Mouse (Mus musculus): Measurements from ENCODE around the gene Elmo1.

The Elmo1 gene

DNA sequence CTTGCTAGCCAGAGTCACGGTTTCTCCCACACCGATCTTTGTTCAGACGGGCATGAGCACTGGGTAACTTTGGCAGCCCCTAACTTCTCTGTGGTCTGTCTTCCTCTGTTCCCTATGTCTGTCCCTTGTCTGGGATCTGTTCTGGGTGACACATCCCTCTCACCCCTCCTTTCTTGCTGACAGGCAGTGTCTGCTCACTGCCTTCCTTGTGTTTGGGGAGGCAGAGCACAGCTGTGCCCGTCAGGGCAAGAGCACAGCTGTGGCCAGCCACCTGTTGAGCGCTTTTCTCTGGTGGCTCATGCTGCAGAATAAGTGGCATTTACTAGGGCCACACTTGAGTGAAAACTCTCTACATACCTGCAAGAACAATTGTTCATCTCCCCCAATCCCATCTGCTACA, 116.7 kb downstream of the Elmo1 start:
- DNase-seq (ENCODE audit: low spot score in 2 of 2), result no peak

DNA sequence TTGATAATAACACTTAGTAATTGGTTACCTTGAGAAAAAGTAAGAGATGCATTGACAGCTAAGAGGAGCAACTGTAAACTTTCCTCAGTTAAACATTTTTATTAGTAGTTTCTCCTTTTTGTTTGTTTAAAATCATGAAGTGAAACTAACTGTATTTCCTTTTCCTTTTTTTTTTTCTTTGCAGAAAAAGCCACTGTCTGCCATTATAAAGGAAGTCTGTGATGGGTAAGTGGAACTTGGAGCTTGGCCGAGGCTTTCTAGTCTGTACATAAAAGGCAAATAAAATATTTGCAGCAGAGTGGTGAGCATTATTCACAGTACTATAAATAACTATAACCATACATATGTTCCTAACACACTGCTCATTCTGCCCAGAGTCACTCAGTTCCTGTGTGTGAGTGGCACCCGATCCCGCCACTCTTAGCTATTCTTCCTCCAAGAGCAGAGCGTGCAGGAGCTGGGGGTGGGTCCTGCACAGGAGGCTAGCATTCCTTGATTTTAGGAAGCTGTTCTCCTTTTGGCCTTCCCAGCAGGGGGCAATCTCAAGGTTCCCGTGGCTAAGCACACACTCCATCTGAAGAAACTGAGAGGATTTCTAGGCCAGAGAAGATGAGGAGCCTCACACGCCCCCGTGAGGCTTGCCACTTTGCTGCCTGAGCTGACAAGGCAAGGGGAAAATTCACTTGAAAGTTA, 117.7 kb downstream of the Elmo1 start:
- DNase-seq (ENCODE audit: low spot score in 2 of 2), result no peak

DNA sequence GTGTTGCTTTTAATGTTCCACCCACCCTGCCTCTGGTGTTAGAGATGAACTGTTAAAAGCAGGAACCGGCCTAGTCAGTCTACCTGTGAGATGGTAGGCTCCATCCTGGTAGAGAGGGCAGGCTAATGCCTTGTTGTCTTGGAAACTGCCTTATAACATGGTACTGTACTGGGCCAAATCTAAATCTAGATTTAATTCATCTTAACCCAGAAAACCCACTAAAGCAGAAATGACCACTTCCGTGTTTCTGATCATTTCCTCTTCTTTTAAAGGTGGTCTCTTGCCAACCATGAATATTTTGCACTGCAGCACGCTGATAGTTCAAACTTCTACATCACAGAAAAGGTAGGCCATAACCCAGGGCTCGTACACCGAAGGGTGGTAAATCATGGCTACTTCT, 118.5 kb downstream of the Elmo1 start:
- no peak for DNase-seq (ENCODE audit: low spot score in 2 of 2)

DNA sequence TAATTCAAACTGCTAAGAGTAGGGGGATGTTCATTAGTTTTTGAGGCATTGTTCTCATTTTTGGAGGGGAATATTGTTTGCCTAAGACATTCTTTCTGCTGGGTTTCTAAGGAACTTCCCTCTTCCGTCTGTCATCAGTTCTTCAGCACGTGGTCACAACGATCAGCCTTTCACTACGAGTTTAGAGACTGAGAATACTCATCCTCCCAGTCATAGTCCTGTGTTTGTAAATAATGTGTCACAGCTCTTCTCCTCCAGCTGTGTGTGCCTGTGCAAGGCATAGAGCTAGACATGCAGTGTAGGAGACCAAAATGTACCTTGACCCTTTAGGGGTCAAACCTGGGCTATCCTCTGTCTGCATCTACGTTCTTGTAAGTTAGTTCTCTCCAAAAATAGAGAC, 121.4 kb downstream of the Elmo1 start:
- DNase-seq (ENCODE audit: low spot score in 2 of 2), result no peak

DNA sequence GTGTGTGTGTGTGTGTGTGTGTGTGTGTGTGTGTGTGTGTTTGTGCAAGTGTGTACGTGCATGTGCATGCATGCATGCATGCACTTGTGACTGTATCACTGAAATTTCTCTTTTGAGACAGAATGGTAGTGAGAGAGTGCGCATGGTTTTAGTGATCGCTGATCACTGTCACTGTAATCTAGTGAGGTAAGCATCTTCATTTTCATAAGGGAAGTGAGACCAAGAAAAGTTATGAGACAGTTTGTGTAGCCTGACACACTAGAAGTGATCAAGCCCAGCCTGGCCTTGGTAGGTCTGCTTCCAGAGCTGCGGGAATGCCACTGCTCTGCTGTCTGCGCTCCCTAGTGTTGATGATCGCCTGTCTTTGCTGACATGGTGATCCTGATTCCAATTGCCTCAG, 122.3 kb downstream of the Elmo1 start:
- DNase-seq (ENCODE audit: low spot score in 2 of 2), result no peak

DNA sequence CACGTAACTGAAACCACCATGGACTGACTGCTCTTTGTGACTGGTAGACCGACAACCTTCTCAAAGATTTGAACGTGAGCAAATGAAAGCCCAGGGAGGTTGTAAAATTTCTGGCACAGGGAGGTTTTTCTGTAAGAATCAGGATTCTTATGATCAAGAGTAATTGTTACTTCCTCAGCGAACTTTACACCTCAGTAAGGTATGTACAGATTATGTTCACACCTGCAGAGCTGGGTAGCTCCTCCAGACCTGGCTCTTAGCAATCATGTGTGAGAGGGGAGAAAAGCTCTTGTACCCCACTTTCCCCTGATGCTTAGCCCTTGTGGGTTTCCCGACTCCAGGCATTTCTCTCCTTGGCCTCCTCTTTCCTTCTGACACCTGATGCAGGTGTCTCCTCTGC, 123.5 kb downstream of the Elmo1 start:
- DNase-seq (ENCODE audit: low spot score in 2 of 2), result no peak

DNA sequence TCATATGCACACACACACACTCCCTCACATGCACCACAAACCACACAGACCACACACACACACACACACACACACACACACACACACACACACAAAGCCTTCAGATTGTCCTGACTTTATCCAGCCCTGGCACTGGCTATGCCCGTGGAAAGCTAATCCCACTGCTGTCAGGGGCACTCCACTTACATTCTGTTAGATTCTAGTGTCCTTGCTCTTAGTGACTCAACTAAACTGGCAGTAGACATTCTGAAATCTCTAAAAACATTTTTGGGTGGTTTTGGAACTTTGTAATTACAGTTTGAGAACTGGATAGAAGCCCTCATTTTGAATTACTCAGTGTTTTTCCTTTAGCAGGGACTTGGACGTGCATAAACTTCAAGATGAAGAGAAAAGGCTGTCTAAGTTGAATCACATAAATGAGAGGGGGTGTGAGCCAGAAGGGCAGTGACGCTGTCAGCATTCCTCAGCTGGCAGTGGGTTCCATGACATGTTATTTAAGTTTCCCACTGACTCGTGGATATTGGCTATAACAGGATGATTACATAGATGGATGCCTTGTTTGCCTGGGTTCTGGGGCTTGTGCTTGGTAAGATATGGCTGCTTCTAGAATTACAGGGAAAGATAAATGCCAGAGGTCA, 127.2 kb downstream of the Elmo1 start:
- no peak for DNase-seq (ENCODE audit: low spot score in 2 of 2)

DNA sequence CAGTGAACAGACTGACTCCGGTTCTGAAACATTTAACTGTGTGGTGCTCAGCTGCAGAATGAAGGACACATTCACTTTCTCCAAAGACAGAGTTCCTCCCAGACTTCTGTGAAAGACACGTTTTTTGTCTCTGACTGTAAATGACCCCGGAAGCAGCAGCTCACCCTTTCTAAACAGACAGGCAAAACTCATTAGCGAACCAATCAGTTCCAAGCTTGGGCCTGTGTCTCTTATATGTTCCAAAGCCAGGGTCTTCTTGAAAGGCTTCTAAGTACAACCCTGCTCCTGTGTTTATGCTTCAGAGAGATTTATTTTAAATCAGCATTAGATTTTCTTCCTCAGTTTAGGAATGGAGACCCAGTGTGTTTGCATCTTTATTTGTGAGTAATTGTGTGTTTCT, 127.7 kb downstream of the Elmo1 start:
- DNase-seq (ENCODE audit: low spot score in 2 of 2), result no peak

DNA sequence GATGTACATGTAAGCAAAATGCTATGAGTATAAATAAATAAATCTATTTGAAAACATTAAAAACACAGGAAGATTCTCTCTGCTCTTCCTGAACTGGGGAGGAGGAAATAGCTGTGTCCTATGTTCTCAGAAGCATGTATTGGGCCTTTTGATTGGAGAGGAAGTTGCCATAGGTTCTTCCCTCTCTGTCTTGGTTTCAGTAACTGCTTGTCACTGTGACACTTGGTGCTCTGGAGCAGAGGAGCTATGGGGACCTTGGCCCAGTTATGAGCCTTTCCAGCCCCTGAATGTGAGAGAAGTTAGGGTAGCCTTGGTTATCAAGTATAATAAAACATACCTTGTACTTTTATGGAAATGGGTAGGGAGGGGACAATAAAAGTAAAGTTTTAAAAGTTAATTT, 130.0 kb downstream of the Elmo1 start:
- no peak for DNase-seq (ENCODE audit: low spot score in 2 of 2)

DNA sequence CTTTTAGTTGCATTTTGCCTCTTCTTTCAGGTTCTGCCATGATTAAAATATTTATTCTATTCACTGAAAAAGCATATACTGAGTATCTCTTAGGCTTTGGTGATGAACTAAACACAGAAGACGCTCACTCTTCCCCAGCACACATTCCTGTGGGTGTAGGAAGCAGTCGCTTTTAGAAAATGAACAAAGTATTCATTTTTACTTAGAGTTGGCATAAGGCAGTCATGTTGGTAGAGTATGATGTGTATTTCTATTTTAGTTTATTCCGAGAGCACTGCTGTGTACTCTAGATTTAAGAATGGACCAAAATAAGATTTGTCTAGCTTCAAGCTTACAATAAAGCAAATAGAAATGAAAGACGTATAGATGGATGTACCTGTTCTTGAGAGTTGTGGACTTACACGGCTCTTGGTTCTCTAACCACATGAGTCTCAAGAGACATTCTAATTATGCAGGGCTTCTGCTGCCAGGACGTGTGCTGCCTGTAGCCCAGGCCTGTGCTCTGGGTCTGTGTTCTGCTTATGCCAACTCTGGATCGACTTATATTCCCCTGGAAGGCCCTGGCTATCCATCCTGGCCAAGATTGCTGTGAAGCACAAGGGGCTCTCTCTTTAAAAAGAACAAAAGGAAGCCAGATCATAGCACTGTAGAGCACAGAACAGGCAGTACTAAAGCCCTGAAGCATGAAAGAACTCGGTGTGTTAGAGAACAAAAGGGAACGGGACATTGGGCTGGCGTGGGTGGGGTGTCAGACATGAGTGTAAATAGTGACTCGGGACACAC, 137.7 kb downstream of the Elmo1 start:
- peak; percentile 50 to 58 for DNase-seq (ENCODE audit: low spot score in 2 of 2)

DNA sequence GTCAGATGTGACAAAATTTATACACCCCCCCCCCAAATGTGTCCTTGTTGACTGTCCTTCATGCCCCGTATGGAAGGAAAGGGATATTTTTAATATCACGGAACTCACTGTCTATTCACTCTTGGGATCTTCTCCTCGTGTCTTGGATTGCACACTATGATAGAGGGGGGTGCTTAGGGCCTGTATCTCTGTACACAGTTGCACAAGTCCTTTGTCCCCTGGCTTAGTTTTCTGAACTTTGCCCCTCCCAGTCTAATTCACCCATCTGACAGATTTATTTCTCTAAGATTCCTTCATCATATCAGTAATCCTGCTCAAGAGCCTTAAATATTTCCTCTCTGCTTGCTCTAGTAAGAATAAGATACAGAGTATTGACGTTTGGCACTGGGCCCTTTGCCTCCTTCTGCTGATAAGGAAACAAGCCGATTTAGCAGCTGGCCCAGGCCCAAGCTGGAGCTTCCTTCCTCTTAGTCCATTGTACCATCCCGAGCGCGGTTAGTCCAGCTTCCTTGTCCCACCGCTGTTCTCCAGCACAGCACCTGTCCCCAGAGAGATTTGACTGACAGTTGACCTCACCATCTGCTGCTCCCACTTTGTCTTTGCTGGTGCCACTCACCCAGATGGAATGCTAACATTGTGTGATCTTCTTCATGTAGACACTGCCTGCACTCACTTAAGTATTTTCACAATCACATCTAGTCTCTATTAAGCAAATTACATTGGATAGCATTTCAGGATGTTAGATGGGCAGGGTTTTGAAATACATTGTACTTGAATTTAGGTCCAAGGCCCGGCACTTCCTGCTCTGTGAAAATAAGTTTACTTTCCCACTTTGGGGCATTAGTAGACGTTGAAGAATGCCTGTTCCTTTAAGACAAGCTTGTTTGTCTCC, 141.7 kb downstream of the Elmo1 start:
- DNase-seq (ENCODE audit: low spot score in 2 of 2), result peak in 1 of 2 experiments; percentile 34

DNA sequence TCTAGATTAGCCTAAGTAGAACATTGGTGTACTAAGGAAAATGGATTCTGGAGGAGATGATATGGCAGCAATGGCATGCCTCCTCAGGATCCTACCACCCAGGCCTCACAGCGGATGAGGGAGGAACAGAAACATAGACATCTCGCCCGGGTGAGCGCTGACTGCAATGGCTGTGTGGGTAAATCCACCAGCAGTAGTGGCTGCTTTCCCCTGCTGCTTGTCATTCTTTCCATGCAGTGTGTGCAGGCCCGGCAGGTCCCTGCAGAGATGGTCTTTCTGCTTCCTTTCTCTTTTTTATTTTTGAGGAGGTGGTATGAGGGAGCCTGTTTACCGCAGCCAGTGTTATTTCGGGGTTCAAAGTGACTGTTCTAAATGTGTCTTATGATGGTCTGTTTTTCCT, 143.3 kb downstream of the Elmo1 start:
- DNase-seq (ENCODE audit: low spot score in 2 of 2), result no peak

DNA sequence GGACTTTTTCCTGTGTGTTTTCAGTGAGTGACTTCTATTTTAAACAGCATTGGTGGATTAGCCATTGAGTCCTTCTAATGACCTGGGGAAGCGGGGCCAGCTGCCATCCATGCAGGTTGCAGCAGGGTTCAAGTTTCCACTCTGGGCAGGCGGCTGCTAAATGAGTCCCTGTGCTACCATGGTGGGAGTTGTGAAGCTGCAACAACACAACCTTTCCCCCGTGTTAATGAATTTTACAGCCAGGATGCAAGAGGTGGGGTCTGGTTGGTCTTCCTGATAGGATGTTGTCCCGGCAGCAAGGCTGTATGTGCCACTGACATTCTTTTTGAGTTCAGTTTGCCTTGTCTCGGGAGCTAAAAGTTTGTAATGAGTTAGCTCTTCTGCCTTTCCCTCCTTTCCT, 147.2 kb downstream of the Elmo1 start:
- no peak for DNase-seq (ENCODE audit: low spot score in 2 of 2)

DNA sequence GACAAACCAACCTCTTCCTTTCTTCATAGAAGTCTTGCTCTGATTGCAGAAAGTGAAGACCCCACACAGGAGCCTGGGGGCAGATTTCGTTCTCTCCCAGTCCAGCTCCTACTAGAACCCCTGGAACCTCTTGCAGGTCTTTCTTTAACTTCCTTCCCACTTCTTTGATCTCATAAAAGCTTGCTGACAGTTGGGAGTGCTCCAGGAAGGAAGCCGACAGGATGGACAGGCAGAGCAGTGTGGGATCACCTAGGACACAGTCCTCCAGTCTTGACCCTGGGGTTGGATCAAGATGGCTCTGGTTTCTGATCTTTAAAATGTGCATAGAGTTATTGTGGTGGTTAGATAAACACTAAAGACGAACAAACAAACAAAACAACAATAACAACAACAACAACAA, 147.8 kb downstream of the Elmo1 start:
- no peak for DNase-seq (ENCODE audit: low spot score in 2 of 2)

DNA sequence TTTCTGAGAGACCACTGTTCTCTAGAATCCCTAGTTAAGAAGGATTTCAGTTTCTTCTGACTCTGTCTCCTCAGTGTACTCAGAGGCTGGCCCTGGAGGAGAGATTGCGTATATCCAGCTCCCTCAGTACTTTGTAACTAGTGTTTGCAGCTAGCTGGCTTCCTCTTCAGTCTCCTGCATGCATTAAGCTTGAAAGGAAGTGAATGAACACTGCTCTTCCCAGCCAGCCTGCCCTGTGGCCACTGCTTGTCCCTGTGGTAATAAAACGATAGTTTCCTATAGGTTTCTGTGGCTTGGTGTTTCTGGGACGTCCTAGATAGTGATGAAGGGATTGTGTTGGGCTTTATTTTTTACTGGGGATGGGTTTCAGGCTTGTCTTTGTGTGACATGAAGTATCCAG, 148.3 kb downstream of the Elmo1 start:
- no peak for DNase-seq (ENCODE audit: low spot score in 2 of 2)

DNA sequence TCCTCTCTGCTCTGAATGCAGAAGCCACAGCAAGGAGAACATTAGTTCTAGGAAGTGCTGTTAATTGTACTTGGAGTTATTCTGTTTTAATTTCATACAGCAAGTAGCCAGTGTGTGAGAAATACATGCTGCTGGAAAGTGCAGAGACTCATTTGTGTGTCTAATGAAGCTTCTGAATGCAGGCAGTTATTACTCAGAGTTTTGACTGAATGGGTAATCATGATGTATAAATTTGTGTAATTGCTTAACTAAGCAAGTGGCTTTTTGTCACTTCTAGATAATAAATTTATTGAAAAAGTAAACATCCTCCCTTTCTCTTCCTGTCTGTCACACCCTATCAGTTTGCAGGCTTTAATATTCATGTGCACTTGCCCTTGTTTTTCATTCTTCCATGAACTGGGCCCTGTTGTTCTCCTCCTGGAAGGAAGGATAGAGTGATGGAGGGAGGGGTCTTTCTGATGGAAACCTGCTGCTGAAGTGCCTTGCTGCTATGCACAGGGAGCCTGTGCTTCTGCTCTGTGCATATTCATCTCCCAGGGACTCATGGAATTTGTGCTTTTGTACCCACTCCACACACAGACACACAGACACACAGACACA, 159.8 kb downstream of the Elmo1 start:
- no peak for DNase-seq (ENCODE audit: low spot score in 2 of 2)

DNA sequence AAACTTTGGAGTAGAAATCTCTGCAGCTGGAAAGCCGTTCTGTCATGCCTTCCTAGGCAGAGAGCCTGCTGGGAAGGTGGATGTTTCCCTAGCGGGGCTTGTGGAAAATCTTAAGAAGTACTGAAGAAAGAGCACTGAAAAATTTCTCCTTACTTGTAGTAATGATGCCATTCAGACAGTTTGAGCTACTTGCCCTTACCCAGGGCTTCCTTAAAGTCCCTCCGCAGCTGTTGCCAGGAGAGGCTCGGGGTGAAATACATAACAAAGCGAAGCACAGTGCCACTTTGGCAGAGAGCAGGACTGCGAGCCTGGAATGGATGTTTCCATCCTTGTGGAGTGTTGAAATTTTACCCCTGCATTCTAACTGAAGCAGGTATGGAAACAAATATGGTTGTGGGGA, 164.5 kb downstream of the Elmo1 start:
- DNase-seq (ENCODE audit: low spot score in 2 of 2), result no peak

DNA sequence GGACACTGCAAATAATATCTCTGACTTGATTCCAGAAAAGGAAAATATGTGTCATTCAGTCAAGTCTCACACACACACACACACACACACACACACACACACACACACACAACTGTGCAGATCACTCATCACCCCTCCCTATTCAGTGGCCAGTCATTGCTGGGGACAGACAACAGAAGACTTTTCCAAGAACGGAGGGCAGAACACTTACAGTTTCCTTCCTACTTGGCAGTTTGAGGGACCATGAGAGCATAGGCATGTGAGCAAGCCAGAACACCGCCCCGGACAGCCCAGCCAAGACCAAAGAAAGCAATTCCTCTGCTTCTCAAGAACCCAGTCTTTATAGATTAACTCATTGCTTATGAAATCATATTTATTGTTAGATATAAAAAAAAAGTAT, 165.0 kb downstream of the Elmo1 start:
- DNase-seq (ENCODE audit: low spot score in 2 of 2), result no peak

DNA sequence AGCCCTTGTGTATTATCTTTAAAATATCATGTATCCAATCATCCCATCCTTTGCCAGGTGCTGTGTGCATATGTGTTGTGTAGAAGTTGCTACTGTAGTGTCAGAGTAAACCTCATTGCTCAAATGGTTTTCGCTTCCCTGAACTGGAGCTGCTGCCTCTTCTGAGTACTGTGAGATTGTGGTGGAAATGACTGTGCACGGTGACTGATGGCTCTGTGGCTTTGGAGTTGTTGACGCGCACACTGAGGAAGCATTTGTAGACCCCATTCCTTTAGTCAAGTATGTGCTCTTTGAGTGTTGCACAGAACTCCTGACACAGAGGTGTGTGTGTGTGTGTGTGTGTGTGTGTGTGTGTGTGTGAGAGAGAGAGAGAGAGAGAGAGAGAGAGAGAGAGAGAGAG, 166.2 kb downstream of the Elmo1 start:
- no peak for DNase-seq (ENCODE audit: low spot score in 2 of 2)

DNA sequence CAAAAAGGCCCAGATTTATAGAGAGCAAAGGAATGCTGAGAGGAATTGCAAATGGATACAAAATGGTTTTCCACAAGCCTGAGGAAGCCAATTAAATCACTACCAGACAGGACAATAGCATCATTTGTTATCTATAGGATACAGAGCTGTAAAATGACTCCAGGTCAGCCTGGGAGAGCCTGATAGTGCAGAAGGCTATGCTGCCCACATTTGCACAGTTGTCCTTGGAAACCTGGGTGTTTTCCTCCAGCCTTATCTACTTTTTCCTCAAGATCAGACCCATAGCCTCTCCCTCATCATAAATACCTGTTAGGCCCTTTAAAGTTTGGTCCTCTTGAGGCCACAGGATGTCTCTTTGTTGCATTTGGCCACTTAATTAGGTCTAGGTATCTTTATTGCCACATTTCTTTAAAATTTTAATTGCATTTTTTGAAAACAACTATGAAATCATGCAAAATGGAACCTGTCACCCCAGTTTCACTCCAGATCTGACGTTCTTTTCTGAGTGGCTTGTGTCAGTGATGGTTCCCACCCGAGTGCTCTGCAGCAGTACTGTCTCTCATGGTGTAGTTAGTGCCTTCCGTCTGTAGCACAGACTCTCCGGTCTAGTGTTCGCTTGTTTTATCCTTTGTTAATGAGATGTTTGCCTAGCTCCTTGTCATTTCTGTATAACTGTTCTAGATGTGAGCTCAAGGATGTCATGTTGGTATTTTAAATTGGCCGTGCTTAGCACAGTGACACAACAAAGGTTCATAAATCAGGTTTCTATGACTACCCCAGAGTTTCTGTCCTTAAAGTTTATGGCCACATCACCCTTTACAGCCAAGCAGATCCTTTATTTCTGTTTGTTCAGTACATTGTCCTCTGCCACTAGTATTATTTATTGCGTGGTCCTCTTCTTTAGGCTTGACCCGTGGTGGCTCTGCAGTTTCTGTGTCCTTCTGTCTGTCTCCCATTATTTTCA, 167.4 kb downstream of the Elmo1 start:
- no peak for DNase-seq (ENCODE audit: low spot score in 2 of 2)

DNA sequence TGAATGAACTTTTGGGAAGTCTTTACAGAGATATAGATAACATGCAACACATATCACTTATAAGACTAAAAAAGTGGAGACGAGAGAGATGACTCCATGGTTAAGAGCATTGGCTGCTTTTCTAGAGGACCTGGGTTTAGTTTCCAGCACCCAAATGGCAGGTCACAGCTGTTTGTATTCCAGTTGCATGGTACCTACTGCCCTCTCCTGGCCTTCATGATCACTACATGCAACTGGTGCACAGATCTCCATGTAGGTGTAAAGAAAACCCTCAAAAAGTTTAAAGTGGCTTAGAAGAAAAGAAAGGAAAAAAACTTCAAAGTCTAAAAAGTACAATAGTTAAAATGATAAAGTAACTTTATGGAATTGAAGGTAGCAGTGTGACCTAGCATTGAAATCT, 172.8 kb downstream of the Elmo1 start:
- DNase-seq (ENCODE audit: low spot score in 2 of 2), result no peak

Measured in left cerebral cortex, adult 9 months (tissue).